In genomic region chr3:52258532-52258931, GRCm38 (mm10) we compare ENCODE assay signal across 8 mouse cellular contexts. TPM values are rescaled to one million over a fixed set of nuclear protein-coding genes. Genes with fewer than 3 reads are reported as not detected.
DNase-seq lines count a peak whose midpoint lies in the region; ATAC-seq and TF ChIP-seq lines count a peak whose summit lies in the region.

No protein-coding gene starts in this region.

- H3K36me3 ChIP-seq in heart, embryonic 15.5 days, result no peaks in the 10 kb centered on the region

- no peak for TF ChIP-seq CTCF in cerebellum, adult 2 months (IDR thresholded peaks at IDR 0.05; ENCODE audit: borderline replicate concordance, insufficient read depth, low read depth, low read length)

- no peaks in the 10 kb centered on the region for H3K9me3 ChIP-seq in heart, embryonic 15.5 days (replicated peaks)

- no peak overlapping the region for H3K27ac ChIP-seq in cerebellum, adult 2 months (ENCODE audit: insufficient read depth, low read length)
- H3K27ac ChIP-seq in heart, embryonic 15.5 days, result peak overlapping the region; percentile 40; the same call in 1 of the 2 replicates

- DNase-seq in cerebellum, adult 2 months, result peak; percentile 31 to 53
- DNase-seq in NIH3T3 (ENCODE audit: low read depth), result peak; percentile 85
- DNase-seq in lung, adult 18-20 months, result peak; percentile 52 to 55
- DNase-seq in thymus, postnatal 25 days, result no peak
- no peak for DNase-seq in neural tube, embryonic 10.5 days (ENCODE audit: extremely low spot score, low spot score)
- no peak for DNase-seq in thymus, postnatal 4 days

- ATAC-seq in cerebellum, adult (ENCODE audit: insufficient number of reproducible peaks, low FRiP score, low TSS enrichment), result no peak
- ATAC-seq in heart, embryonic 15.5 days (replicated peaks; ENCODE audit: insufficient number of reproducible peaks, insufficient read depth, low FRiP score, low read depth), result 0 out of 2 replicates have a peak, but pooled peaks have one; percentile 61

- H3K4me2 ChIP-seq in heart, embryonic 15.5 days, result peak overlapping the region; percentile 82; the same call in 1 of the 2 replicates

- H3K9ac ChIP-seq in heart, embryonic 15.5 days, result no peak overlapping the region

- WGBS in cerebellum, adult 2 months, result 11% methylated on average over 3 of the region's 3 CpGs
- 24% methylated on average over 3 of the region's 3 CpGs for WGBS in heart, embryonic 15.5 days

- no peaks in the 10 kb centered on the region for H3K27me3 ChIP-seq in cerebellum, adult 2 months (ENCODE audit: control insufficient read depth, insufficient read depth, low read length)
- H3K27me3 ChIP-seq in heart, embryonic 15.5 days, result peaks cover 16% of the 10 kb centered on the region

- no peak overlapping the region for H3K4me3 ChIP-seq in cerebellum, adult 2 months (replicated peaks; ENCODE audit: insufficient read depth, low read depth, low read length)
- peak overlapping the region; percentile 47; the same call in 1 of the 2 replicates for H3K4me3 ChIP-seq in heart, embryonic 15.5 days

- peaks cover 9% of the 10 kb centered on the region; the same call in 1 of the 2 replicates for H3K4me1 ChIP-seq in cerebellum, adult 2 months (ENCODE audit: control insufficient read depth, insufficient read depth, low read length)
- H3K4me1 ChIP-seq in heart, embryonic 15.5 days (replicated peaks), result peaks cover 13% of the 10 kb centered on the region

- TF ChIP-seq POLR2A in cerebellum, adult 2 months (IDR thresholded peaks at IDR 0.05; ENCODE audit: borderline replicate concordance, insufficient read depth, low read length), result no peak

RNA-seq across cellular contexts. Expression of gene Foxo1, which starts 9.6 kb away (rescaled TPM):
- polyA plus RNA-seq in cerebellum, adult 2 months (2012; rRNA removed), result 5.4 and 6.7 TPM in 2 replicates
- 5.4 and 7.1 TPM in 2 replicates for polyA plus RNA-seq in heart, embryonic 15.5 days (2015; fragmentation: Nextera tagmentation; extraction: Ambion mirVana)

Comparison
In these comparisons a context has a peak if more than half of its experiments do, and no peak if none do; other contexts are left out.
1. DNase-seq: peak in cerebellum, adult 2 months (2 of 2), NIH3T3 (single experiment) and lung, adult 18-20 months (2 of 2); none in thymus, postnatal 25 days (single experiment), neural tube, embryonic 10.5 days (single experiment) and thymus, postnatal 4 days (single experiment).